Mouse (Mus musculus) MEL (cell line): ENCODE results near the gene Ankmy2.

Experiments
- CTCF ChIP-seq, 3 experiments: IDR thresholded peaks in 2 of 3; conservative IDR thresholded peaks in 1 of 3; 2 replicates each; pipeline ENCODE4 v1.5.1; 2011 to 2012; ENCODE audit warnings: low read length in 3 of 3, low read depth in 2 of 3, mild to moderate bottlenecking in 2 of 3, improper control_type of control experiment in 1 of 3, inconsistent platforms in 1 of 3, mixed read lengths in 1 of 3, moderate library complexity in 1 of 3; ENCODE audit not compliant: control insufficient read depth in 1 of 3, insufficient read depth in 1 of 3, poor library complexity in 1 of 3, severe bottlenecking in 1 of 3
- GABPA ChIP-seq: IDR thresholded peaks from 2 replicates; pipeline ENCODE4 v1.6.1; 2012; ENCODE audit warnings: low read depth, mild to moderate bottlenecking, inconsistent platforms, low read length, improper control_type of control experiment, moderate library complexity

DNA sequence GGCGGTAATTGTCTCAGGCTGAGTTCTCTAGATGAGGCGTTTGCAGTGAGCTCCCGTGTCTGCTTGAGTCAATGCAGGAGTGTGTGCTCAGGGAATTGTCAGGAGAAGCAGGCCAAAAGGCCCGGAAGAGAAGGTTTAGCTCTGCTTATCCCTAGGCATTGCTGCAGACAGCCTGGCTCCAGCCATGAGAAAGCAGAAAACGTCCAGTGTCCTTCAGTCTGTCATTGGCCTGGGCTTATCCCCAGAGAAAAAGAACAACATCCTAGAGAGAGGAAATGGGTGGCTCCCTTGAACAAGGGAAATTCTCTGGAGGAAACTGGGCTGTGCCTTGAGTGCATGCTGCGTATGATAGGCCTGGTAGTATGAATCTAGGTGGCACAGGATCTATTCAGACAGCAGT is 25.7 kb downstream of the Ankmy2 start:
- TF ChIP-seq GABPA (no peak), CTCF (IDR thresholded peaks at IDR 0.05 in 2 of 3, conservative IDR thresholded peaks at IDR 0.05 in 1 of 3; ENCODE audit: control insufficient read depth in 1 of 3, insufficient read depth in 1 of 3, low read depth in 2 of 3, low read length in 3 of 3, poor library complexity in 1 of 3, severe bottlenecking in 1 of 3) (no peak)
